Mouse (Mus musculus) liver, embryonic 14.5 days (tissue): ENCODE measurements at regions not wholly inside any gene's neighbourhood (a gene's known extent, or its start where the extent isn't known, plus 50 kb on each side); places are given as distances from the start of the nearest gene placed in this dataset.

Source experiments
- ATAC-seq: fragments of 200-750 bp; cut with Nextera tagmentation; 2 replicates; pipeline ENCODE4 v1.8.0; 2017; ENCODE audit warnings: moderate number of reproducible peaks, mild to moderate bottlenecking, moderate library complexity; ENCODE audit not compliant: insufficient read depth
- DNase-seq, 3 experiments: peaks; one replicate each; pipeline ENCODE4 v3.0.0-alpha.2; 2012 to 2013; ENCODE audit warnings: low read depth in 3 of 3, low spot score in 3 of 3
- H3K27ac ChIP-seq: fragments of 300-500 bp; sonication (generic); 2 replicates; pipeline ENCODE4 v1.5.1; 2014; ENCODE audit warnings: moderate library complexity, mild to moderate bottlenecking, control low read depth, inconsistent platforms
- H3K27me3 ChIP-seq: fragments of 300-500 bp; sonication (generic); 2 replicates; pipeline ENCODE4 v1.6.1; 2014; ENCODE audit warnings: mild to moderate bottlenecking, low read length, moderate library complexity; ENCODE audit not compliant: control insufficient read depth, insufficient read depth
- H3K36me3 ChIP-seq: fragments of 300-500 bp; sonication (generic); replicated peaks from 2 replicates; pipeline ENCODE4 v1.6.1; 2014; ENCODE audit warnings: low read depth; ENCODE audit not compliant: control insufficient read depth, insufficient read depth
- H3K4me1 ChIP-seq, 2 experiments: fragments of 200-500 bp in 1 of 2; fragments of 300-500 bp in 1 of 2; sonication (generic) in 1 of 2; replicated peaks; 2 replicates each; pipeline ENCODE4 v1.6.1; 2012 to 2014; ENCODE audit warnings: antibody characterized with exemption in 1 of 2, inconsistent platforms in 1 of 2, low read length in 1 of 2; ENCODE audit not compliant: control insufficient read depth in 2 of 2, insufficient read depth in 2 of 2
- H3K4me2 ChIP-seq: fragments of 300-500 bp; sonication (generic); 2 replicates; pipeline ENCODE4 v1.6.1; 2014; ENCODE audit warnings: low read depth, mild to moderate bottlenecking, control low read depth, moderate library complexity
- H3K4me3 ChIP-seq, 2 experiments: fragments of 200-500 bp in 1 of 2; fragments of 300-500 bp in 1 of 2; sonication (generic) in 1 of 2; 2 replicates each; pipeline ENCODE4 v1.5.1; 2012 to 2014; ENCODE audit warnings: low read depth in 2 of 2, low read length in 2 of 2, mild to moderate bottlenecking in 2 of 2, control low read depth in 1 of 2, inconsistent platforms in 1 of 2, moderate library complexity in 1 of 2; ENCODE audit not compliant: insufficient read depth in 1 of 2
- H3K9ac ChIP-seq: fragments of 300-500 bp; sonication (generic); replicated peaks from 2 replicates; pipeline ENCODE4 v1.6.1; 2014; ENCODE audit warnings: mild to moderate bottlenecking, control low read depth, moderate library complexity
- H3K9me3 ChIP-seq: fragments of 300-500 bp; sonication (generic); 2 replicates; pipeline ENCODE4 v1.6.1; 2016; ENCODE audit warnings: low read length, mixed read lengths; ENCODE audit not compliant: control insufficient read depth
- CTCF ChIP-seq: IDR thresholded peaks from 2 replicates; pipeline ENCODE4 v1.5.1; 2016; ENCODE audit warnings: antibody characterized with exemption, low read depth, control low read depth
- EP300 ChIP-seq: IDR thresholded peaks from 2 replicates; pipeline ENCODE4 v1.6.1; 2016; ENCODE audit warnings: antibody characterized with exemption, low read depth
- WGBS: fragments of 180-500 bp; shearing (Covaris S2); extraction: QIAGEN DNeasy Blood & Tissue Kit; methylation state at CpG from one replicate; pipeline ENCODE4 v1.1.7; 2014; ENCODE audit not compliant: insufficient replicate concordance; 5-methylcytosine and 5-hydroxymethylcytosine counted together

GRCm38 (mm10) chr11:110588280-110588679 is 189.4 kb downstream of the Map2k6 start:
- ATAC-seq (no peak), DNase-seq (no peak)
- no peaks in the 10 kb centered on the region for H3K9me3 ChIP-seq
- no peak for TF ChIP-seq CTCF
- no peak for TF ChIP-seq EP300
- H3K9ac ChIP-seq = no peak overlapping the region
- 71% methylated on average over 2 of the region's 2 CpGs for WGBS
- H3K27me3 ChIP-seq = no peaks in the 10 kb centered on the region
- no peak overlapping the region for H3K27ac ChIP-seq
- no peaks in the 10 kb centered on the region for H3K36me3 ChIP-seq
- H3K4me1 ChIP-seq = no peaks in the 10 kb centered on the region
- H3K4me2 ChIP-seq = no peak overlapping the region
- H3K4me3 ChIP-seq = no peak overlapping the region

- TF ChIP-seq CTCF = no peak
- TF ChIP-seq EP300 = no peak
- H3K27me3 ChIP-seq = no peaks in the 10 kb centered on the region
- no peak for DNase-seq
- H3K36me3 ChIP-seq = no peaks in the 10 kb centered on the region
- no peak overlapping the region for H3K4me3 ChIP-seq
- H3K27ac ChIP-seq = no peak overlapping the region
- 62% methylated on average over 7 of the region's 7 CpGs for WGBS
- H3K4me2 ChIP-seq = no peak overlapping the region
- no peaks in the 10 kb centered on the region for H3K9me3 ChIP-seq
- H3K9ac ChIP-seq = no peak overlapping the region
- ATAC-seq = no peak
- H3K4me1 ChIP-seq = no peaks in the 10 kb centered on the region
These were observed 196.4 kb downstream of the Map2k6 start for GRCm38 (mm10) chr11:110595266-110595862.

GRCm38 (mm10) chr11:110605041-110605882 is 206.3 kb downstream of the Map2k6 start:
- Histone ChIP-seq H3K4me3 (no peak overlapping the region), H3K9me3 (no peaks in the 10 kb centered on the region), H3K27me3 (no peaks in the 10 kb centered on the region), H3K9ac (no peak overlapping the region), H3K36me3 (no peaks in the 10 kb centered on the region), H3K4me1 (no peaks in the 10 kb centered on the region), H3K4me2 (no peak overlapping the region), H3K27ac (no peak overlapping the region)
- ATAC-seq (no peak), DNase-seq (no peak)
- WGBS = 54% methylated on average over 10 of the region's 10 CpGs
- TF ChIP-seq CTCF (no peak), EP300 (no peak)

- H3K9ac ChIP-seq = no peak overlapping the region
- no peaks in the 10 kb centered on the region for H3K27me3 ChIP-seq
- no peak overlapping the region for H3K4me2 ChIP-seq
- H3K9me3 ChIP-seq = no peaks in the 10 kb centered on the region
- TF ChIP-seq EP300 = no peak
- no peak for TF ChIP-seq CTCF
- 59% methylated on average over 2 of the region's 2 CpGs for WGBS
- ATAC-seq = no peak
- H3K36me3 ChIP-seq = no peaks in the 10 kb centered on the region
- no peak overlapping the region for H3K4me3 ChIP-seq
- H3K4me1 ChIP-seq = no peaks in the 10 kb centered on the region
- no peak overlapping the region for H3K27ac ChIP-seq
- no peak for DNase-seq
These were observed 210.4 kb downstream of the Map2k6 start for GRCm38 (mm10) chr11:110609276-110609675.

GRCm38 (mm10) chr11:110610831-110611230 is 211.9 kb downstream of the Map2k6 start:
- TF ChIP-seq EP300 (no peak), CTCF (no peak)
- DNase-seq = no peak
- Histone ChIP-seq H3K27me3 (no peaks in the 10 kb centered on the region), H3K27ac (no peak overlapping the region), H3K9ac (no peak overlapping the region), H3K4me1 (no peaks in the 10 kb centered on the region), H3K9me3 (no peaks in the 10 kb centered on the region), H3K4me2 (no peak overlapping the region), H3K4me3 (no peak overlapping the region), H3K36me3 (no peaks in the 10 kb centered on the region)
- WGBS = 56% methylated on average over 7 of the region's 7 CpGs
- ATAC-seq = no peak
